23 mouse cellular contexts compared by ENCODE assay signal in genomic region chr11:85818401-85818800, GRCm38 (mm10). TPM values are rescaled to one million over a fixed set of nuclear protein-coding genes. Genes with fewer than 3 reads are reported as not detected.
DNase-seq lines count a peak whose midpoint lies in the region; ATAC-seq and TF ChIP-seq lines count a peak whose summit lies in the region.
"Had no signal": no experiment of that assay in that cellular context is flagged by ENCODE, and none has a peak within 500 bp of the region (broad histone marks: within the 10 kb centered on the region; RNA-seq: fewer than 3 reads in every experiment).

No protein-coding gene starts in this region.

- no peak overlapping the region for H3K4me3 ChIP-seq in intestine, postnatal 0 days (ENCODE audit: low read depth, low read length)
- H3K4me3 ChIP-seq in intestine, embryonic 15.5 days (replicated peaks) = no peak overlapping the region
- H3K4me3 ChIP-seq in stomach, embryonic 16.5 days (replicated peaks; ENCODE audit: low read length) = no peak overlapping the region
- no peak overlapping the region for H3K4me3 ChIP-seq in stomach, postnatal 0 days (ENCODE audit: low read depth, low read length)
- H3K4me3 ChIP-seq in forebrain, embryonic 12.5 days (replicated peaks) = no peak overlapping the region
- H3K4me3 ChIP-seq: embryonic facial prominence, embryonic 12.5 days; gastrocnemius, adult 2 months; hindbrain, embryonic 10.5 days; midbrain, embryonic 13.5 days; myocyte; neural tube, embryonic 15.5 days had no signal

- H3K27ac ChIP-seq in intestine, postnatal 0 days (ENCODE audit: low read depth, low read length) = no peak overlapping the region
- no peak overlapping the region for H3K27ac ChIP-seq in intestine, embryonic 15.5 days
- peak overlapping the region; percentile 27; the same call in 1 of the 2 replicates for H3K27ac ChIP-seq in stomach, embryonic 16.5 days (ENCODE audit: low read length)
- H3K27ac ChIP-seq in stomach, postnatal 0 days (replicated peaks) = no peak overlapping the region
- H3K27ac ChIP-seq in forebrain, embryonic 12.5 days = no peak overlapping the region
- H3K27ac ChIP-seq: embryonic facial prominence, embryonic 12.5 days; gastrocnemius, adult 2 months; midbrain, embryonic 13.5 days; neural tube, embryonic 15.5 days had no signal

- no peak for TF ChIP-seq EP300 in stomach, postnatal 0 days (optimal IDR thresholded peaks at IDR 0.05)

- no peaks in the 10 kb centered on the region for H3K36me3 ChIP-seq in intestine, postnatal 0 days (ENCODE audit: control insufficient read depth, insufficient read depth)
- H3K36me3 ChIP-seq in intestine, embryonic 15.5 days = no peaks in the 10 kb centered on the region
- no peaks in the 10 kb centered on the region for H3K36me3 ChIP-seq in stomach, embryonic 16.5 days (ENCODE audit: control insufficient read depth, insufficient read depth, low read length)
- H3K36me3 ChIP-seq in stomach, postnatal 0 days (ENCODE audit: control insufficient read depth, insufficient read depth, low read length) = no peaks in the 10 kb centered on the region; the same call in 1 of the 2 replicates
- no peaks in the 10 kb centered on the region for H3K36me3 ChIP-seq in forebrain, embryonic 12.5 days (replicated peaks)
- H3K36me3 ChIP-seq: embryonic facial prominence, embryonic 12.5 days; hindbrain, embryonic 10.5 days; midbrain, embryonic 13.5 days; neural tube, embryonic 15.5 days had no signal

- H3K9ac ChIP-seq in intestine, postnatal 0 days (ENCODE audit: low read depth, low read length) = no peak overlapping the region
- no peak overlapping the region for H3K9ac ChIP-seq in intestine, embryonic 15.5 days
- no peak overlapping the region for H3K9ac ChIP-seq in stomach, embryonic 16.5 days (ENCODE audit: low read length)
- no peak overlapping the region; the same call in 1 of the 2 replicates for H3K9ac ChIP-seq in stomach, postnatal 0 days (ENCODE audit: low read length)
- H3K9ac ChIP-seq in forebrain, embryonic 12.5 days = no peak overlapping the region
- H3K9ac ChIP-seq: embryonic facial prominence, embryonic 12.5 days; midbrain, embryonic 13.5 days; neural tube, embryonic 15.5 days had no signal

- DNase-seq in adrenal gland, postnatal 14 days = peak; percentile 52
- DNase-seq in adrenal gland, adult 18-20 months (ENCODE audit: low spot score in 2 of 2) = no peak
- no peak for DNase-seq in stomach, postnatal 0 days (ENCODE audit: low spot score)
- DNase-seq: cerebellum, adult 11-12 months; cerebellum, postnatal 36 days; gastrocnemius, adult 2 months; layer of hippocampus, postnatal 36 days; liver; thymus, postnatal 25 days had no signal

- no peaks in the 10 kb centered on the region for H3K9me3 ChIP-seq in intestine, postnatal 0 days (ENCODE audit: control insufficient read depth)
- no peaks in the 10 kb centered on the region for H3K9me3 ChIP-seq in intestine, embryonic 15.5 days
- no peaks in the 10 kb centered on the region for H3K9me3 ChIP-seq in stomach, embryonic 16.5 days (replicated peaks; ENCODE audit: control insufficient read depth, low read length)
- H3K9me3 ChIP-seq in stomach, postnatal 0 days (ENCODE audit: control insufficient read depth, low read length) = no peaks in the 10 kb centered on the region
- no peaks in the 10 kb centered on the region for H3K9me3 ChIP-seq in forebrain, embryonic 12.5 days
- H3K9me3 ChIP-seq: embryonic facial prominence, embryonic 12.5 days; hindbrain, embryonic 10.5 days; midbrain, embryonic 13.5 days; neural tube, embryonic 15.5 days had no signal

- peak; percentile 17 for ATAC-seq in intestine, postnatal 0 days
- ATAC-seq in intestine, embryonic 15.5 days = no peak
- no peak for ATAC-seq in stomach, embryonic 16.5 days (ENCODE audit: insufficient read depth, low FRiP score)
- no peak for ATAC-seq in stomach, postnatal 0 days (ENCODE audit: low FRiP score, low TSS enrichment)
- ATAC-seq in forebrain, embryonic 12.5 days (ENCODE audit: low FRiP score) = no peak
- ATAC-seq: activated CD4-positive, CD25-positive, alpha-beta regulatory T cell, adult 4 months; midbrain, embryonic 13.5 days had no signal

- H3K27me3 ChIP-seq in intestine, postnatal 0 days (replicated peaks; ENCODE audit: control insufficient read depth, insufficient read depth, low read length) = no peaks in the 10 kb centered on the region
- no peaks in the 10 kb centered on the region for H3K27me3 ChIP-seq in intestine, embryonic 15.5 days (replicated peaks)
- H3K27me3 ChIP-seq in stomach, embryonic 16.5 days (ENCODE audit: control insufficient read depth, insufficient read depth, low read length) = no peaks in the 10 kb centered on the region
- H3K27me3 ChIP-seq in stomach, postnatal 0 days (ENCODE audit: control insufficient read depth, insufficient read depth, low read length) = no peaks in the 10 kb centered on the region
- peaks cover 95% of the 10 kb centered on the region for H3K27me3 ChIP-seq in forebrain, embryonic 12.5 days
- H3K27me3 ChIP-seq: neural tube, embryonic 15.5 days had no signal

- no peak overlapping the region for H3K4me2 ChIP-seq in intestine, postnatal 0 days (replicated peaks; ENCODE audit: low read depth)
- H3K4me2 ChIP-seq in intestine, embryonic 15.5 days (replicated peaks) = no peak overlapping the region
- H3K4me2 ChIP-seq in stomach, embryonic 16.5 days (ENCODE audit: low read depth, low read length) = no peak overlapping the region
- no peak overlapping the region for H3K4me2 ChIP-seq in stomach, postnatal 0 days (replicated peaks; ENCODE audit: low read depth)
- no peak overlapping the region for H3K4me2 ChIP-seq in forebrain, embryonic 12.5 days
- H3K4me2 ChIP-seq: embryonic facial prominence, embryonic 12.5 days; midbrain, embryonic 13.5 days; neural tube, embryonic 15.5 days had no signal

- no peaks in the 10 kb centered on the region for H3K4me1 ChIP-seq in intestine, postnatal 0 days (replicated peaks; ENCODE audit: control insufficient read depth, insufficient read depth, low read length)
- peaks cover 17% of the 10 kb centered on the region for H3K4me1 ChIP-seq in intestine, embryonic 15.5 days (replicated peaks)
- H3K4me1 ChIP-seq in stomach, embryonic 16.5 days (ENCODE audit: control insufficient read depth, insufficient read depth, low read length) = 0 out of 2 replicates have a peak, but pooled peaks cover 7% of the 10 kb centered on the region
- H3K4me1 ChIP-seq in stomach, postnatal 0 days (replicated peaks; ENCODE audit: control insufficient read depth, insufficient read depth) = no peaks in the 10 kb centered on the region; the same call in 1 of the 2 replicates
- peaks cover 6% of the 10 kb centered on the region for H3K4me1 ChIP-seq in forebrain, embryonic 12.5 days
- H3K4me1 ChIP-seq: midbrain, embryonic 13.5 days had no signal

- WGBS in intestine, postnatal 0 days = 63% methylated on average over 3 of the region's 3 CpGs
- 72% methylated on average over 3 of the region's 3 CpGs for WGBS in intestine, embryonic 15.5 days
- WGBS in stomach, embryonic 16.5 days = 66% methylated on average over 3 of the region's 3 CpGs
- 74% methylated on average over 3 of the region's 3 CpGs for WGBS in stomach, postnatal 0 days
- WGBS in forebrain, embryonic 12.5 days = 73% methylated on average over 3 of the region's 3 CpGs

- no peak for TF ChIP-seq CTCF in intestine, postnatal 0 days (IDR thresholded peaks at IDR 0.05; ENCODE audit: low read depth)
- TF ChIP-seq CTCF in stomach, postnatal 0 days (IDR thresholded peaks at IDR 0.05; ENCODE audit: low read depth) = no peak

RNA-seq across cellular contexts. Expression of gene Tbx2, which starts 13.9 kb away (rescaled TPM):
- total RNA-seq in adrenal gland, postnatal 14 days (2021) = 26.3 and 28.3 TPM in 2 replicates
- 10 to 100 TPM; 14.5 to 17.7 TPM for total RNA-seq in adrenal gland, adult 18-20 months (2021)
- polyA plus RNA-seq in intestine, postnatal 0 days (2015; fragmentation: Nextera tagmentation; extraction: Ambion mirVana) = 3.0 and 3.3 TPM in 2 replicates
- polyA plus RNA-seq in intestine, embryonic 15.5 days (2015; fragmentation: Nextera tagmentation; extraction: Ambion mirVana) = 4.9 and 5.6 TPM in 2 replicates
- 2.9 and 3.1 TPM in 2 replicates for polyA plus RNA-seq in stomach, embryonic 16.5 days (2015; fragmentation: Nextera tagmentation; extraction: Ambion mirVana)
- polyA plus RNA-seq in stomach, postnatal 0 days (2015; fragmentation: Nextera tagmentation; extraction: Ambion mirVana) = 5.2 and 6.9 TPM in 2 replicates
- polyA plus RNA-seq in forebrain, embryonic 12.5 days (2016; fragmentation: Nextera tagmentation; extraction: Ambion mirVana) = 0.81 and 1.0 TPM in 2 replicates
- total RNA-seq: megakaryocyte progenitor cell, adult 5-6 weeks had no signal

RNA-seq across cellular contexts. Expression of gene Gm11444, which starts 31.7 kb away (rescaled TPM):
- not detected in 2 replicates for total RNA-seq in adrenal gland, postnatal 14 days (2021)
- not detected for total RNA-seq in adrenal gland, adult 18-20 months (2021)
- not detected in 2 replicates for polyA plus RNA-seq in intestine, postnatal 0 days (2015; fragmentation: Nextera tagmentation; extraction: Ambion mirVana)
- not detected in 2 replicates for polyA plus RNA-seq in intestine, embryonic 15.5 days (2015; fragmentation: Nextera tagmentation; extraction: Ambion mirVana)
- polyA plus RNA-seq in stomach, embryonic 16.5 days (2015; fragmentation: Nextera tagmentation; extraction: Ambion mirVana) = not detected in 2 replicates
- polyA plus RNA-seq in stomach, postnatal 0 days (2015; fragmentation: Nextera tagmentation; extraction: Ambion mirVana) = 0.18 TPM in 1 of 2 replicates, not detected in the other
- polyA plus RNA-seq in forebrain, embryonic 12.5 days (2016; fragmentation: Nextera tagmentation; extraction: Ambion mirVana) = not detected in 2 replicates
- total RNA-seq: gastrocnemius, adult 2 months; granulocyte monocyte progenitor cell, adult 5-6 weeks; layer of hippocampus, postnatal 36 days; left cerebral cortex, postnatal 25 days; megakaryocyte progenitor cell, adult 5-6 weeks had no signal
- polyA plus RNA-seq: embryonic facial prominence, embryonic 12.5 days; hindbrain, embryonic 10.5 days; lung, embryonic 16.5 days; midbrain, embryonic 13.5 days; myocyte; neural tube, embryonic 15.5 days had no signal
